Mouse (Mus musculus) kidney, embryonic 14.5 days (tissue): ENCODE data around the gene Cdk14. TPM values are rescaled to one million over a fixed set of nuclear protein-coding genes. Genes with fewer than 3 reads are reported as not detected.

Source experiments
- ATAC-seq: fragments of 200-750 bp; cut with Nextera tagmentation; 2 replicates; pipeline ENCODE4 v1.8.0; 2017; ENCODE audit warnings: moderate number of reproducible peaks, mild to moderate bottlenecking, moderate TSS enrichment, moderate library complexity; ENCODE audit not compliant: low FRiP score, low TSS enrichment
- H3K27ac ChIP-seq: fragments of 300-500 bp; sonication (generic); 2 replicates; pipeline ENCODE4 v1.5.1; 2014; ENCODE audit warnings: low read depth, mild to moderate bottlenecking, low read length, moderate library complexity, mixed read lengths
- H3K27me3 ChIP-seq: fragments of 300-500 bp; sonication (generic); 2 replicates; pipeline ENCODE4 v1.6.1; 2014; ENCODE audit warnings: mild to moderate bottlenecking, low read length; ENCODE audit not compliant: control insufficient read depth, insufficient read depth
- H3K36me3 ChIP-seq: fragments of 300-500 bp; sonication (generic); 2 replicates; pipeline ENCODE4 v1.6.1; 2014; ENCODE audit warnings: low read length, mixed read lengths; ENCODE audit not compliant: control insufficient read depth, insufficient read depth
- H3K4me1 ChIP-seq: fragments of 300-500 bp; sonication (generic); 2 replicates; pipeline ENCODE4 v1.6.1; 2014; ENCODE audit warnings: low read length, mixed read lengths; ENCODE audit not compliant: control insufficient read depth, insufficient read depth
- H3K4me2 ChIP-seq: fragments of 300-500 bp; sonication (generic); replicated peaks from 2 replicates; pipeline ENCODE4 v1.6.1; 2014; ENCODE audit warnings: low read depth, mild to moderate bottlenecking, low read length
- H3K4me3 ChIP-seq: fragments of 300-500 bp; sonication (generic); 2 replicates; pipeline ENCODE4 v1.5.1; 2014; ENCODE audit warnings: mild to moderate bottlenecking, low read length
- H3K9ac ChIP-seq: fragments of 300-500 bp; sonication (generic); 2 replicates; pipeline ENCODE4 v1.6.1; 2014; ENCODE audit warnings: low read depth, mild to moderate bottlenecking, low read length, moderate library complexity
- H3K9me3 ChIP-seq: fragments of 300-500 bp; sonication (generic); 2 replicates; pipeline ENCODE4 v1.6.1; 2016; ENCODE audit warnings: low read length; ENCODE audit not compliant: control insufficient read depth
- WGBS: fragments of 180-500 bp; shearing (Covaris S2); extraction: QIAGEN DNeasy Blood & Tissue Kit; methylation state at CpG from one replicate; pipeline ENCODE4 v1.1.7; 2014; 5-methylcytosine and 5-hydroxymethylcytosine counted together
- polyA plus RNA-seq: library from polyadenylated mRNA; unstranded; fragments of >200 nt; fragmentation: Nextera tagmentation; extraction: Ambion mirVana; gene quantifications from 2 replicates; pipeline ENCODE4 v1.2.1, GENCODE M21; 2014

The Cdk14 gene
- polyA plus RNA-seq, 1 experiment from 2014 or later, result 18.9 TPM

DNA sequence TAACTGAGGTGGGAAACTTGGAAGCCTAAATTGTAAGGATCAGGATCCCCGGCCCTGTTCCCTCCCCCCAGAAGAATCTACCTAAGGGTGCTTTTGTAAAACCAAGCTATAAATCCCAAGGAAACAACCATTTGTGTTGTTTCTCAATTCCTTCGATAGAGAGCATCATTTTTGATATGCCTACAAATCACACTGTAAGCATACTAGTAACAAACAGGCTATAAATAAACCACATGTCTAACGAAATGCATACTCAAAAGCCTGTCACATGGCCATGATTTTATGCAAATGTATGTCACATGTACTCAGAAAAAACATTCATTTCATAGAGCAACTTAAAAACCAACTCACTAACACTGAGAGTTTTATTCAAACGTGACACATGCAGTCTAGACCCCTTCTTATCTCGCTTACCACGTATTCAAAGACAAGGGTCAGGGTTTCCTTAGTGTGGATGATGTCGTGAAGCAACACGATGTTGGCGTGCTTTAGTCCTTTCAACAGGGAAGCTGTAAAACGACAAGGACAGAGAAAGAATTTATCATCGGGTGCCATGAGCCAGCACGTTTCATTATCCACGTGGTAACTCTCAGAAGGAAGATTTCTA is 285.1 kb downstream of the Cdk14 start:
- Histone ChIP-seq H3K36me3 (no peaks in the 10 kb centered on the region), H3K27me3 (no peaks in the 10 kb centered on the region), H3K9ac (no peak overlapping the region), H3K4me3 (no peak overlapping the region), H3K27ac (no peak overlapping the region), H3K4me1 (no peaks in the 10 kb centered on the region), H3K9me3 (no peaks in the 10 kb centered on the region), H3K4me2 (no peak overlapping the region)
- 75% methylated on average over 13 of the region's 13 CpGs for WGBS
- ATAC-seq, result no peak

- no peaks in the 10 kb centered on the region for H3K4me1 ChIP-seq
- no peaks in the 10 kb centered on the region for H3K27me3 ChIP-seq
- no peaks in the 10 kb centered on the region for H3K9me3 ChIP-seq
- no peak overlapping the region for H3K9ac ChIP-seq
- no peak for ATAC-seq
- 70% methylated on average over 6 of the region's 6 CpGs for WGBS
- no peak overlapping the region for H3K27ac ChIP-seq
- H3K36me3 ChIP-seq, result no peaks in the 10 kb centered on the region
- H3K4me2 ChIP-seq, result no peak overlapping the region
- H3K4me3 ChIP-seq, result no peak overlapping the region
These were observed 285.8 kb downstream of the Cdk14 start for GRCm38 (mm10) chr5:5134143-5134904.

DNA sequence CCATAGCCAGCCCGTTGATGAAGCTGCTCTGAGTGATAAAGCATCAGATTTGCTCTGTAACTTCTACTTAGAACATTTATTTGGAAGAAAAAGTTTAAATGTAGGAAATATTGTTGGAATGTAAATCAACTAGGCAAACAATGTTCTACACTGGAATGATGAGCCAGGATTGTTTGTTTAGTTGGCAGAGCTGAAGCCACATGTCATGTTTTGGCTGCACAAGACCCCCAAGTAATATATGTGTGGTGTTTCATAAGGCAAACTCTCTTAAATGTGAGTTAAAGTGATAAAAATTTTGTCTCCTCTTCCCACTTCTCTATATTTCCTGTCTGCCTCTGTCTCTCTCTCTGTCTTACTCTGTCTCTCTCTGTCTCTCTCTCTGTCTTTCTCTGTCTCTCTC is 291.3 kb downstream of the Cdk14 start:
- Histone ChIP-seq H3K9ac (no peak overlapping the region), H3K27ac (no peak overlapping the region), H3K4me2 (no peak overlapping the region), H3K36me3 (no peaks in the 10 kb centered on the region), H3K4me1 (no peaks in the 10 kb centered on the region), H3K4me3 (no peak overlapping the region), H3K27me3 (no peaks in the 10 kb centered on the region), H3K9me3 (no peaks in the 10 kb centered on the region)
- 76% methylated on average over 1 of the region's 1 CpGs for WGBS
- ATAC-seq, result no peak

DNA sequence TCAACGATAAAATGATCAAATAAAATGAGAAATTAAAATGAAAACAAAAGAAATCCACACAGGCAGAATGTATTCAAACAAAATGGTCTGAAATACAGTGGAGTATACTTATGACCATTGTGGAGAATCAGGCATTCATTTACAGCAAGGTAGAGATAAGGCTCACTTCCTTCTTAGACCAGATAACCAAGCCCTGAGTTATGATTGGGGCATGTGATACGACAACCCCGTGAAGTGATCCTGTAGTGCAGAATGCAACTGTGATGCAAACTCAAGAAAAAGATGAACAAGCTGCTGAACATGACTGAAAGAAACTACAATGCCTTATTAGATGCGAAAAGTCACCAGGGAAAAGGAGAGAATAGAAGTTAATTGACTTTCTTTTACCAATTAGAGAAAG is 295.5 kb downstream of the Cdk14 start:
- Histone ChIP-seq H3K4me3 (no peak overlapping the region), H3K27ac (no peak overlapping the region), H3K27me3 (no peaks in the 10 kb centered on the region), H3K4me1 (no peaks in the 10 kb centered on the region), H3K9me3 (no peaks in the 10 kb centered on the region), H3K9ac (no peak overlapping the region), H3K36me3 (no peaks in the 10 kb centered on the region), H3K4me2 (no peak overlapping the region)
- no peak for ATAC-seq
- WGBS, result 87% methylated on average over 4 of the region's 4 CpGs

- no peaks in the 10 kb centered on the region for H3K36me3 ChIP-seq
- H3K27me3 ChIP-seq, result no peaks in the 10 kb centered on the region
- H3K9me3 ChIP-seq, result no peaks in the 10 kb centered on the region
- ATAC-seq, result no peak
- no peak overlapping the region for H3K4me3 ChIP-seq
- no peak overlapping the region for H3K27ac ChIP-seq
- no peak overlapping the region for H3K9ac ChIP-seq
- no peak overlapping the region for H3K4me2 ChIP-seq
- 36% methylated on average over 5 of the region's 5 CpGs for WGBS
- no peaks in the 10 kb centered on the region for H3K4me1 ChIP-seq
These were observed 303.2 kb downstream of the Cdk14 start for GRCm38 (mm10) chr5:5116775-5117522.

- Histone ChIP-seq H3K9me3 (no peaks in the 10 kb centered on the region), H3K36me3 (no peaks in the 10 kb centered on the region), H3K4me1 (no peaks in the 10 kb centered on the region), H3K4me3 (no peak overlapping the region), H3K9ac (no peak overlapping the region), H3K27ac (no peak overlapping the region), H3K4me2 (no peak overlapping the region), H3K27me3 (no peaks in the 10 kb centered on the region)
- ATAC-seq, result no peak
- WGBS, result 88% methylated on average over 1 of the region's 1 CpGs
These were observed 304.6 kb downstream of the Cdk14 start for GRCm38 (mm10) chr5:5115546-5115945.

GRCm38 (mm10) chr5:5109621-5110020 is 310.5 kb downstream of the Cdk14 start:
- Histone ChIP-seq H3K9me3 (no peaks in the 10 kb centered on the region), H3K27ac (no peak overlapping the region), H3K36me3 (no peaks in the 10 kb centered on the region), H3K4me2 (no peak overlapping the region), H3K4me1 (no peaks in the 10 kb centered on the region), H3K4me3 (no peak overlapping the region), H3K27me3 (no peaks in the 10 kb centered on the region), H3K9ac (no peak overlapping the region)
- ATAC-seq, result no peak
- 62% methylated on average over 3 of the region's 3 CpGs for WGBS

GRCm38 (mm10) chr5:5109017-5109416 is 311.1 kb downstream of the Cdk14 start:
- H3K27me3 ChIP-seq, result no peaks in the 10 kb centered on the region
- H3K27ac ChIP-seq, result no peak overlapping the region
- no peaks in the 10 kb centered on the region for H3K36me3 ChIP-seq
- H3K4me1 ChIP-seq, result no peaks in the 10 kb centered on the region
- no peak overlapping the region for H3K4me3 ChIP-seq
- H3K4me2 ChIP-seq, result no peak overlapping the region
- WGBS, result 52% methylated on average over 3 of the region's 3 CpGs
- no peaks in the 10 kb centered on the region for H3K9me3 ChIP-seq
- no peak overlapping the region for H3K9ac ChIP-seq
- peak; percentile 77 for ATAC-seq
